Mouse (Mus musculus): ENCODE data around the gene Ube2j2. TPM values are rescaled to one million over a fixed set of nuclear protein-coding genes. Genes with fewer than 3 reads are reported as not detected.

Gene Ube2j2
- total and polyA plus RNA-seq, 3 experiments = 121 to 172 TPM; not detected in 1

- no peaks in the 10 kb centered on the region for H3K9me3 ChIP-seq (replicated peaks; ENCODE audit: insufficient read depth, low read length)
- no peak overlapping the region for H3K9ac ChIP-seq (ENCODE audit: control insufficient read depth, low read depth, low read length, poor library complexity, severe bottlenecking)
- no peak for DNase-seq (ENCODE audit: low read depth, low spot score)
- H3K79me2 ChIP-seq (ENCODE audit: control insufficient read depth, insufficient read depth, low read length, poor library complexity) = no peaks in the 10 kb centered on the region
- no peak overlapping the region for H3K27ac ChIP-seq (ENCODE audit: control insufficient read depth, low read depth, low read length)
- TF ChIP-seq USF1 (IDR thresholded peaks at IDR 0.05; ENCODE audit: low read depth, low read length) = no peak
- no peak for TF ChIP-seq USF2 (IDR thresholded peaks at IDR 0.05; ENCODE audit: borderline replicate concordance in 1 of 2, insufficient read depth in 1 of 2, low read depth in 1 of 2, low read length in 2 of 2)
- no peak for TF ChIP-seq NRF1 (IDR thresholded peaks at IDR 0.05; ENCODE audit: insufficient read depth, low read depth, low read length, poor library complexity, severe bottlenecking)
- no peak for TF ChIP-seq CTCF (IDR thresholded peaks at IDR 0.05 in 2 of 3, conservative IDR thresholded peaks at IDR 0.05 in 1 of 3; ENCODE audit: control insufficient read depth in 1 of 3, insufficient read depth in 1 of 3, low read depth in 2 of 3, low read length in 3 of 3, poor library complexity in 1 of 3, severe bottlenecking in 1 of 3)
- no peak for TF ChIP-seq ZC3H11A (IDR thresholded peaks at IDR 0.05; ENCODE audit: low read depth, low read length)
- TF ChIP-seq POLR2AphosphoS2 (IDR thresholded peaks at IDR 0.05; ENCODE audit: low read length) = no peak
- no peak for TF ChIP-seq MXI1 (IDR thresholded peaks at IDR 0.05; ENCODE audit: low read depth, low read length)
- no peak for TF ChIP-seq ELF1 (IDR thresholded peaks at IDR 0.05; ENCODE audit: low read depth, low read length)
- no peaks in the 10 kb centered on the region; a peak in 1 of 4 replicates for H3K36me3 ChIP-seq (ENCODE audit: control insufficient read depth in 1 of 2, insufficient read depth in 2 of 2, low read length in 2 of 2)
- H3K4me3 ChIP-seq (ENCODE audit: control insufficient read depth in 1 of 2, insufficient read depth in 1 of 2, low read depth in 2 of 2, low read length in 2 of 2) = no peak overlapping the region
- H3K27me3 ChIP-seq (ENCODE audit: control insufficient read depth in 1 of 2, insufficient read depth in 2 of 2, low read length in 2 of 2) = no peaks in the 10 kb centered on the region
- H3K4me1 ChIP-seq (ENCODE audit: control insufficient read depth in 1 of 2, insufficient read depth in 2 of 2, low read length in 2 of 2) = no peaks in the 10 kb centered on the region
Measured at GRCm38 (mm10) chr4:155907003-155907402, 36.6 kb upstream of the Ube2j2 start.

- H3K79me2 ChIP-seq (ENCODE audit: control insufficient read depth, insufficient read depth, low read length, poor library complexity) = no peaks in the 10 kb centered on the region
- no peak overlapping the region for H3K4me3 ChIP-seq (ENCODE audit: control insufficient read depth in 1 of 2, insufficient read depth in 1 of 2, low read depth in 2 of 2, low read length in 2 of 2)
- DNase-seq (ENCODE audit: low read depth, low spot score) = no peak
- no peaks in the 10 kb centered on the region for H3K9me3 ChIP-seq (replicated peaks; ENCODE audit: insufficient read depth, low read length)
- H3K4me1 ChIP-seq (ENCODE audit: control insufficient read depth in 1 of 2, insufficient read depth in 2 of 2, low read length in 2 of 2) = no peaks in the 10 kb centered on the region
- TF ChIP-seq TBP (IDR thresholded peaks at IDR 0.05; ENCODE audit: low read depth, low read length) = no peak
- no peak for TF ChIP-seq NRF1 (IDR thresholded peaks at IDR 0.05; ENCODE audit: insufficient read depth, low read depth, low read length, poor library complexity, severe bottlenecking)
- TF ChIP-seq TAL1 (IDR thresholded peaks at IDR 0.05; ENCODE audit: low read length) = no peak
- no peaks in the 10 kb centered on the region; a peak in 1 of 4 replicates for H3K36me3 ChIP-seq (ENCODE audit: control insufficient read depth in 1 of 2, insufficient read depth in 2 of 2, low read length in 2 of 2)
- H3K9ac ChIP-seq (ENCODE audit: control insufficient read depth, low read depth, low read length, poor library complexity, severe bottlenecking) = no peak overlapping the region
- H3K27me3 ChIP-seq (ENCODE audit: control insufficient read depth in 1 of 2, insufficient read depth in 2 of 2, low read length in 2 of 2) = no peaks in the 10 kb centered on the region
- no peak overlapping the region for H3K27ac ChIP-seq (ENCODE audit: control insufficient read depth, low read depth, low read length)
Measured at GRCm38 (mm10) chr4:155908281-155908680, 35.4 kb upstream of the Ube2j2 start.

GRCm38 (mm10) chr4:155908751-155909150 is 34.9 kb upstream of the Ube2j2 start:
- DNase-seq (ENCODE audit: low read depth, low spot score) = no peak
- Histone ChIP-seq H3K4me1 (ENCODE audit: control insufficient read depth in 1 of 2, insufficient read depth in 2 of 2, low read length in 2 of 2) (no peaks in the 10 kb centered on the region), H3K79me2 (ENCODE audit: control insufficient read depth, insufficient read depth, low read length, poor library complexity) (no peaks in the 10 kb centered on the region), H3K27ac (ENCODE audit: control insufficient read depth, low read depth, low read length) (no peak overlapping the region), H3K36me3 (ENCODE audit: control insufficient read depth in 1 of 2, insufficient read depth in 2 of 2, low read length in 2 of 2) (no peaks in the 10 kb centered on the region; a peak in 1 of 4 replicates), H3K27me3 (ENCODE audit: control insufficient read depth in 1 of 2, insufficient read depth in 2 of 2, low read length in 2 of 2) (no peaks in the 10 kb centered on the region), H3K4me3 (ENCODE audit: control insufficient read depth in 1 of 2, insufficient read depth in 1 of 2, low read depth in 2 of 2, low read length in 2 of 2) (no peak overlapping the region), H3K9me3 (replicated peaks; ENCODE audit: insufficient read depth, low read length) (no peaks in the 10 kb centered on the region), H3K9ac (ENCODE audit: control insufficient read depth, low read depth, low read length, poor library complexity, severe bottlenecking) (no peak overlapping the region)
- TF ChIP-seq ZNF384 (IDR thresholded peaks at IDR 0.05; ENCODE audit: low read depth, low read length) (no peak), ELF1 (IDR thresholded peaks at IDR 0.05; ENCODE audit: low read depth, low read length) (no peak), MEF2A (IDR thresholded peaks at IDR 0.05; ENCODE audit: extremely low read depth, insufficient replicate concordance, low read depth, low read length, poor library complexity, severe bottlenecking) (no peak), MAX (IDR thresholded peaks at IDR 0.05; ENCODE audit: low read length) (no peak), CTCF (IDR thresholded peaks at IDR 0.05 in 2 of 3, conservative IDR thresholded peaks at IDR 0.05 in 1 of 3; ENCODE audit: control insufficient read depth in 1 of 3, insufficient read depth in 1 of 3, low read depth in 2 of 3, low read length in 3 of 3, poor library complexity in 1 of 3, severe bottlenecking in 1 of 3) (no peak), ZKSCAN1 (IDR thresholded peaks at IDR 0.05; ENCODE audit: low read depth, low read length) (no peak), ZC3H11A (IDR thresholded peaks at IDR 0.05; ENCODE audit: low read depth, low read length) (no peak), ETS1 (IDR thresholded peaks at IDR 0.05; ENCODE audit: low read depth, low read length) (no peak), HCFC1 (IDR thresholded peaks at IDR 0.05; ENCODE audit: low read depth, low read length) (no peak), USF1 (IDR thresholded peaks at IDR 0.05; ENCODE audit: low read depth, low read length) (no peak), SMC3 (IDR thresholded peaks at IDR 0.05; ENCODE audit: low read depth, low read length) (no peak), JUND (IDR thresholded peaks at IDR 0.05; ENCODE audit: low read depth, low read length) (no peak)

Data from MEL (cell line).